Mouse (Mus musculus) kidney, adult 2 months (tissue): ENCODE results near the gene Cox15.

ENCODE experiments used
- CTCF ChIP-seq: fragments of 200-500 bp; conservative IDR thresholded peaks from 2 replicates; pipeline ENCODE4 v1.5.1; 2011; ENCODE audit warnings: low read depth, mild to moderate bottlenecking, control low read depth, low read length, moderate library complexity, mixed read lengths; ENCODE audit not compliant: insufficient read depth, insufficient read length
- POLR2A ChIP-seq: fragments of 200-500 bp; IDR thresholded peaks from one replicate; pipeline ENCODE4 v1.6.1; 2011; ENCODE audit warnings: low read depth, low read length, control low read depth

DNA sequence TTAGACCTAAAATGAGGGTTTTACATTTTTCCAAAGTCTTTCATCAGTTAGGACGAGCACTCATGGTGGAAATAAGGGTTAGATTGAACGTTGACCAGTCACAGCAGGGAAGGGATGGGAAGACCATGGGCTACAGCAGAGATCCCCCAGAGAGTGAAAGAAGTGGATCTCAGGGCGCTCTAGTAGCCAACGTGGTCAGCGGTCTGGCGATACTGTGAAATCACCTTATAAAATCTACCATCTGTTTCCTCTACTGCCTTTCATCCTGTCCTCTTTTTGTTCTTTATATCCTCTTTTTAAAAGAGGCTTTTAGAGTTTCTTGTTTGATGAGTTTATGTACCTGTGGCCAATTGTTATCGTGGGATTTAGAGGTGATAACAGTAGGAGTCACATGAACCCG, 32.0 kb upstream of the Cox15 start:
- TF ChIP-seq CTCF (no peak), POLR2A (no peak)
